Mouse (Mus musculus): ENCODE data around the gene Bud13.

DNA sequence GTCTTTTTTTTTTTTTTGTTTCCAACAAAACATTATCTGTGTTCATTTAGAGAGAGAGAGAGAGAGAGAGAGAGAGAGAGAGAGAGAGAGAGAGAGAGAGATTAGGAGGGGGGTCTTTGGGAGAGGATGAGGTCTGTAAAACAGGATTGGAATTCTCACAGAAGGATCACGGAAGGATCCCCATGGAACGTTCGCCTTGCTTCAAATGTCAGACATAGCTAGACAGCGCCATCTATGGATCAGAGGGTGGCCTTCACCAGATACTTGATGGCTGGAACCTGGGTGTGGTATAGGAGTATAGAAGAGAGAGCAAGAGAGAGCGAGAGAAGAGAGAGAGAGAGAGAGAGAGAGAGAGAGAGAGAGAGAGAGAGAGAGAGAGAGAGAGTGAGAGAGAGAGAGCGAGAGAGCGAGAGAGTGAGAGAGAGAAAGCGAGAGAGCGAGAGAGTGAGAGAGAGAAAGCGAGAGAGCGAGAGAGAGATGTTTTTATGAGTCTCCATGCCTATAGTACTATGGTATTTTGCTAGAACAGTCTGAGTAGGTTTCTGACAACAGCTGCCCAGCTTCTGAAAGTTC lies 36.0 kb upstream of the Bud13 start:
- TF ChIP-seq CTCF (IDR thresholded peaks at IDR 0.05; ENCODE audit: borderline replicate concordance, insufficient read depth, low read length) (peak; percentile 69), POLR2A (IDR thresholded peaks at IDR 0.05; ENCODE audit: low read depth, low read length) (no peak)

Measured in embryonic fibroblast, embryonic 13.5 days (primary cell).